In the genomic region with DNA sequence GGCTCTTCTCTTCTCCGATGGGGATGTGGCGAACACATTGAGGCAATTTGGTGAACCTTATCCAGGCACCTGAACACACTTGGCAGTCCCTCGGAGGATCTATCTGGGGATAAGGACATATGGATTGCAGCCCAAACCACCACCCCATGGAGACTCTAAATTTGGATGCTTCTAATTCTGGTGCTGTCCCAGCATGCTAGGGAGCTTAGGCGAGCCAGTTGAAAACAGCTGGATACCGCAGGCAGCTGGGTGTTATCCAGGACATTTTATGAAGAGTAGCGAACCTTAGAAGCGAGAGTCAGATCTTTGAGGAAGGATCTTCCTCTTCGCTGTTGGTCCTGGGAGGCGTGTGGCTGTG, we compare ENCODE assay signal across 10 mouse cellular contexts. TPM values are rescaled to one million over a fixed set of nuclear protein-coding genes. Genes with fewer than 3 reads are reported as not detected.
A peak's percentile ranks its signal among the peaks of the same experiment; 100 is the strongest.
DNase-seq lines count a peak whose midpoint lies in the region; ATAC-seq lines count a peak whose summit lies in the region.
"Had no signal": no experiment of that assay in that cellular context is flagged by ENCODE, and none has a peak within 500 bp of the region (broad histone marks: within the 10 kb centered on the region; RNA-seq: fewer than 3 reads in every experiment).

No protein-coding gene starts in this region.

- peak overlapping the region; percentile 23; the same call in 1 of the 2 replicates for H3K27ac ChIP-seq in neural tube, embryonic 11.5 days (ENCODE audit: low read depth, low read length)

- peaks cover 21% of the 10 kb centered on the region for H3K4me1 ChIP-seq in neural tube, embryonic 11.5 days (ENCODE audit: control insufficient read depth, insufficient read depth, low read length)

- H3K9me3 ChIP-seq in neural tube, embryonic 11.5 days (ENCODE audit: control insufficient read depth, low read length) = no peaks in the 10 kb centered on the region

- 74% methylated on average over 9 of the region's 9 CpGs for WGBS in neural tube, embryonic 11.5 days

- no peak for ATAC-seq in neural tube, embryonic 11.5 days (ENCODE audit: insufficient read depth, low FRiP score, low TSS enrichment)

- peak overlapping the region; percentile 66; the same call in 1 of the 2 replicates for H3K4me3 ChIP-seq in neural tube, embryonic 11.5 days (ENCODE audit: low read depth, low read length)

- peak overlapping the region; percentile 5 for H3K9ac ChIP-seq in neural tube, embryonic 11.5 days (ENCODE audit: low read length)

- H3K36me3 ChIP-seq in neural tube, embryonic 11.5 days (ENCODE audit: control insufficient read depth, insufficient read depth, low read length) = peaks cover 2% of the 10 kb centered on the region; the same call in 1 of the 2 replicates

- DNase-seq in adrenal gland, postnatal 14 days = peak; percentile 11
- DNase-seq in adrenal gland, postnatal 25 days = no peak
- DNase-seq in neural tube, embryonic 11.5 days (ENCODE audit: low spot score) = no peak
- no peak for DNase-seq in neural tube, embryonic 10.5 days (ENCODE audit: extremely low spot score, low spot score)
- DNase-seq in kidney, postnatal 4 days = peak; percentile 58 to 68
- DNase-seq in right cerebral cortex, adult 18-20 months = no peak
- no peak for DNase-seq in yolk sac, embryonic 10.5 days (ENCODE audit: low spot score)
- no peak for DNase-seq in layer of hippocampus, adult 9-10 months (ENCODE audit: low spot score)
- DNase-seq: thymus, postnatal 36 days had no signal

- no peaks in the 10 kb centered on the region for H3K27me3 ChIP-seq in neural tube, embryonic 11.5 days (ENCODE audit: control insufficient read depth, insufficient read depth, low read length)

- H3K4me2 ChIP-seq in neural tube, embryonic 11.5 days (ENCODE audit: low read depth) = peak overlapping the region; percentile 69

RNA-seq across cellular contexts. Expression of a gene that starts 4.7 kb away (rescaled TPM):
- total RNA-seq in adrenal gland, postnatal 14 days (2021) = 66.0 and 91.4 TPM in 2 replicates
- 71.5 and 101 TPM in 2 replicates for total RNA-seq in adrenal gland, postnatal 25 days (2021)
- polyA plus RNA-seq in neural tube, embryonic 11.5 days (2014; fragmentation: Nextera tagmentation; extraction: Ambion mirVana) = 45.9 and 47.0 TPM in 2 replicates

RNA-seq across cellular contexts. Expression of a gene that starts 55.3 kb away (rescaled TPM):
- not detected in 2 replicates for total RNA-seq in adrenal gland, postnatal 14 days (2021)
- not detected in 2 replicates for total RNA-seq in adrenal gland, postnatal 25 days (2021)
- 0.11 TPM in 1 of 2 replicates, not detected in the other for polyA plus RNA-seq in neural tube, embryonic 11.5 days (2014; fragmentation: Nextera tagmentation; extraction: Ambion mirVana)
- total RNA-seq: gastrocnemius, postnatal 4 days had no signal

Comparison
In these comparisons a context has a peak if more than half of its experiments do, and no peak if none do; other contexts are left out.
1. DNase-seq: peak in adrenal gland, postnatal 14 days (single experiment) and kidney, postnatal 4 days (2 of 2); none in adrenal gland, postnatal 25 days (single experiment), neural tube, embryonic 11.5 days (single experiment), neural tube, embryonic 10.5 days (single experiment), right cerebral cortex, adult 18-20 months (single experiment), yolk sac, embryonic 10.5 days (single experiment) and layer of hippocampus, adult 9-10 months (single experiment).